Mouse (Mus musculus): ENCODE results near the gene Hypk. TPM values are rescaled to one million over a fixed set of nuclear protein-coding genes. Genes with fewer than 3 reads are reported as not detected.

Gene Hypk
- polyA plus RNA-seq, 2 experiments: 26.8 to 72.9 TPM

GRCm38 (mm10) chr2:121446506-121446905 is 6.6 kb upstream of the Hypk start:
- Histone ChIP-seq H3K4me2 (ENCODE audit: low read depth) (no peak overlapping the region), H3K36me3 (replicated peaks; ENCODE audit: control insufficient read depth, insufficient read depth, low read depth) (peaks cover 4% of the 10 kb centered on the region), H3K4me3 (ENCODE audit: insufficient read depth in 1 of 2, low read depth in 2 of 2, low read length in 2 of 2) (no peak overlapping the region), H3K27me3 (ENCODE audit: control insufficient read depth, insufficient read depth, low read length) (peaks cover 3% of the 10 kb centered on the region), H3K9ac (replicated peaks) (no peak overlapping the region), H3K4me1 (replicated peaks; ENCODE audit: control insufficient read depth in 2 of 2, insufficient read depth in 2 of 2, low read length in 1 of 2) (peaks cover 14 to 20% of the 10 kb centered on the region in 2 experiments), H3K27ac (no peak overlapping the region), H3K9me3 (ENCODE audit: control insufficient read depth, low read length) (no peaks in the 10 kb centered on the region)
- DNase-seq (ENCODE audit: low read depth in 3 of 3, low spot score in 3 of 3) (no peak), ATAC-seq (ENCODE audit: insufficient read depth) (no peak)
- no peak for TF ChIP-seq CTCF (IDR thresholded peaks at IDR 0.05; ENCODE audit: low read depth)
- TF ChIP-seq EP300 (IDR thresholded peaks at IDR 0.05; ENCODE audit: low read depth): no peak
- WGBS (ENCODE audit: insufficient replicate concordance): 60% methylated on average over 4 of the region's 4 CpGs

- no peak overlapping the region for H3K4me2 ChIP-seq (ENCODE audit: low read depth)
- WGBS (ENCODE audit: insufficient replicate concordance): 42% methylated on average over 3 of the region's 3 CpGs
- no peak for TF ChIP-seq EP300 (IDR thresholded peaks at IDR 0.05; ENCODE audit: low read depth)
- H3K36me3 ChIP-seq (replicated peaks; ENCODE audit: control insufficient read depth, insufficient read depth, low read depth): peaks cover 4% of the 10 kb centered on the region
- no peaks in the 10 kb centered on the region for H3K9me3 ChIP-seq (ENCODE audit: control insufficient read depth, low read length)
- peaks cover 14 to 21% of the 10 kb centered on the region in 2 experiments for H3K4me1 ChIP-seq (replicated peaks; ENCODE audit: control insufficient read depth in 2 of 2, insufficient read depth in 2 of 2, low read length in 1 of 2)
- no peak overlapping the region for H3K4me3 ChIP-seq (ENCODE audit: insufficient read depth in 1 of 2, low read depth in 2 of 2, low read length in 2 of 2)
- ATAC-seq (ENCODE audit: insufficient read depth) (no peak), DNase-seq (ENCODE audit: low read depth in 3 of 3, low spot score in 3 of 3) (no peak)
- H3K27ac ChIP-seq: no peak overlapping the region
- no peak overlapping the region for H3K9ac ChIP-seq (replicated peaks)
- H3K27me3 ChIP-seq (ENCODE audit: control insufficient read depth, insufficient read depth, low read length): peaks cover 1% of the 10 kb centered on the region
Measured at GRCm38 (mm10) chr2:121447006-121447405, 6.1 kb upstream of the Hypk start.

GRCm38 (mm10) chr2:121448136-121448535 is 5.0 kb upstream of the Hypk start:
- H3K4me1 ChIP-seq (replicated peaks; ENCODE audit: control insufficient read depth in 2 of 2, insufficient read depth in 2 of 2, low read length in 1 of 2): peaks cover 9 to 16% of the 10 kb centered on the region in 2 experiments
- peak overlapping the region; percentile 75 for H3K9ac ChIP-seq (replicated peaks)
- H3K9me3 ChIP-seq (ENCODE audit: control insufficient read depth, low read length): no peaks in the 10 kb centered on the region
- H3K4me2 ChIP-seq (ENCODE audit: low read depth): peak overlapping the region; percentile 98
- 15% methylated on average over 9 of the region's 9 CpGs for WGBS (ENCODE audit: insufficient replicate concordance)
- ATAC-seq (ENCODE audit: insufficient read depth): no peak
- peaks cover 14% of the 10 kb centered on the region for H3K36me3 ChIP-seq (replicated peaks; ENCODE audit: control insufficient read depth, insufficient read depth, low read depth)
- peak overlapping the region; percentile 72 to 96; a peak in 3 of 4 replicates for H3K4me3 ChIP-seq (ENCODE audit: insufficient read depth in 1 of 2, low read depth in 2 of 2, low read length in 2 of 2)
- no peak for DNase-seq (ENCODE audit: low read depth in 3 of 3, low spot score in 3 of 3)
- TF ChIP-seq CTCF (IDR thresholded peaks at IDR 0.05; ENCODE audit: low read depth) (no peak), EP300 (IDR thresholded peaks at IDR 0.05; ENCODE audit: low read depth) (no peak)
- no peaks in the 10 kb centered on the region for H3K27me3 ChIP-seq (ENCODE audit: control insufficient read depth, insufficient read depth, low read length)
- peak overlapping the region; percentile 84 for H3K27ac ChIP-seq

- peaks cover 9 to 16% of the 10 kb centered on the region in 2 experiments for H3K4me1 ChIP-seq (replicated peaks; ENCODE audit: control insufficient read depth in 2 of 2, insufficient read depth in 2 of 2, low read length in 1 of 2)
- ATAC-seq (ENCODE audit: insufficient read depth): peak; percentile 98
- WGBS (ENCODE audit: insufficient replicate concordance): under 1% methylated on average over 68 of the region's 74 CpGs
Measured at GRCm38 (mm10) chr2:121448739-121449535, 4.2 kb upstream of the Hypk start, which contains the start of gene Serf2. TSS of gene Serf2 (plus strand) at chr2:121449195.

GRCm38 (mm10) chr2:121449545-121450011 is 3.5 kb upstream of the Hypk start:
- no peak for DNase-seq (ENCODE audit: low read depth in 3 of 3, low spot score in 3 of 3)
- under 1% methylated on average over 53 of the region's 54 CpGs for WGBS (ENCODE audit: insufficient replicate concordance)
- Histone ChIP-seq H3K27me3 (ENCODE audit: control insufficient read depth, insufficient read depth, low read length) (no peaks in the 10 kb centered on the region), H3K9ac (replicated peaks) (peak overlapping the region; percentile 100), H3K9me3 (ENCODE audit: control insufficient read depth, low read length) (no peaks in the 10 kb centered on the region), H3K4me2 (ENCODE audit: low read depth) (peak overlapping the region; percentile 98), H3K27ac (peak overlapping the region; percentile 81), H3K4me1 (replicated peaks; ENCODE audit: control insufficient read depth in 2 of 2, insufficient read depth in 2 of 2, low read length in 1 of 2) (peaks cover 9 to 16% of the 10 kb centered on the region in 2 experiments), H3K36me3 (replicated peaks; ENCODE audit: control insufficient read depth, insufficient read depth, low read depth) (peaks cover 15% of the 10 kb centered on the region), H3K4me3 (ENCODE audit: insufficient read depth in 1 of 2, low read depth in 2 of 2, low read length in 2 of 2) (peak overlapping the region; percentile 87 to 96)
- peak; percentile 27 for ATAC-seq (ENCODE audit: insufficient read depth)
- TF ChIP-seq EP300 (IDR thresholded peaks at IDR 0.05; ENCODE audit: low read depth) (no peak), CTCF (IDR thresholded peaks at IDR 0.05; ENCODE audit: low read depth) (no peak)

More at GRCm38 (mm10) chr2:121448739-121449535, 4.2 kb upstream of the Hypk start, which contains the start of gene Serf2:
- Histone ChIP-seq H3K9me3 (ENCODE audit: control insufficient read depth, low read length) (no peaks in the 10 kb centered on the region), H3K36me3 (replicated peaks; ENCODE audit: control insufficient read depth, insufficient read depth, low read depth) (peaks cover 15% of the 10 kb centered on the region), H3K27me3 (ENCODE audit: control insufficient read depth, insufficient read depth, low read length) (no peaks in the 10 kb centered on the region), H3K4me2 (ENCODE audit: low read depth) (peak within 1 kb of the TSS; percentile 98), H3K9ac (replicated peaks) (peak within 1 kb of the TSS; percentile 100), H3K27ac (peak within 1 kb of the TSS; percentile 84), H3K4me3 (ENCODE audit: insufficient read depth in 1 of 2, low read depth in 2 of 2, low read length in 2 of 2) (peak within 1 kb of the TSS; percentile 87 to 96)
- no peak for TF ChIP-seq CTCF (IDR thresholded peaks at IDR 0.05; ENCODE audit: low read depth)
- peak; percentile 97 to 98 (median 98) for DNase-seq (ENCODE audit: low read depth in 3 of 3, low spot score in 3 of 3)

All from liver, embryonic 14.5 days (tissue).